Mouse (Mus musculus) natural killer cell, adult 2 months (primary cell): ENCODE data around the gene Ptprk.

Source experiments
- DNase-seq, 2 experiments: peaks; one replicate each; pipeline ENCODE4 v3.0.0; 2022; ENCODE audit warnings: low spot score in 2 of 2

The Ptprk gene

GRCm38 (mm10) chr10:28414823-28415222, 340.2 kb downstream of the Ptprk start:
- DNase-seq = no peak

- no peak for DNase-seq
These were observed 348.0 kb downstream of the Ptprk start for GRCm38 (mm10) chr10:28422622-28423021.

GRCm38 (mm10) chr10:28425371-28425770, 350.8 kb downstream of the Ptprk start:
- DNase-seq = no peak

- no peak for DNase-seq
These were observed 361.5 kb downstream of the Ptprk start for GRCm38 (mm10) chr10:28436084-28436483.

- no peak for DNase-seq
These were observed 375.2 kb downstream of the Ptprk start for GRCm38 (mm10) chr10:28449853-28450252.

- DNase-seq = no peak
These were observed 376.0 kb downstream of the Ptprk start for GRCm38 (mm10) chr10:28450642-28451041.

- DNase-seq = no peak
These were observed 383.4 kb downstream of the Ptprk start for GRCm38 (mm10) chr10:28458027-28458426.

- DNase-seq = no peak
These were observed 385.3 kb downstream of the Ptprk start for GRCm38 (mm10) chr10:28459963-28460362.

GRCm38 (mm10) chr10:28463706-28464105, 389.1 kb downstream of the Ptprk start:
- DNase-seq = no peak

GRCm38 (mm10) chr10:28464766-28465548, 390.3 kb downstream of the Ptprk start:
- DNase-seq = no peak

- DNase-seq = peak in 1 of 2 experiments; percentile 9
These were observed 411.0 kb downstream of the Ptprk start for GRCm38 (mm10) chr10:28485574-28485973.

- DNase-seq = no peak
These were observed 416.4 kb downstream of the Ptprk start for GRCm38 (mm10) chr10:28491006-28491405.

GRCm38 (mm10) chr10:28492206-28492605, 417.6 kb downstream of the Ptprk start:
- no peak for DNase-seq

GRCm38 (mm10) chr10:28492870-28493269, 418.2 kb downstream of the Ptprk start:
- no peak for DNase-seq

- no peak for DNase-seq
These were observed 418.7 kb downstream of the Ptprk start for GRCm38 (mm10) chr10:28493271-28493861.

GRCm38 (mm10) chr10:28497791-28498190, 423.2 kb downstream of the Ptprk start:
- no peak for DNase-seq

GRCm38 (mm10) chr10:28498504-28498903, 423.9 kb downstream of the Ptprk start:
- DNase-seq = no peak

- no peak for DNase-seq
These were observed 439.0 kb downstream of the Ptprk start for GRCm38 (mm10) chr10:28513601-28514000.

GRCm38 (mm10) chr10:28516147-28516546, 441.5 kb downstream of the Ptprk start:
- DNase-seq = no peak

GRCm38 (mm10) chr10:28518297-28518696, 443.7 kb downstream of the Ptprk start:
- DNase-seq = no peak

GRCm38 (mm10) chr10:28519861-28520260, 445.2 kb downstream of the Ptprk start:
- no peak for DNase-seq

- DNase-seq = no peak
These were observed 449.5 kb downstream of the Ptprk start for GRCm38 (mm10) chr10:28523992-28524735.

- no peak for DNase-seq
These were observed 466.0 kb downstream of the Ptprk start for GRCm38 (mm10) chr10:28540595-28540994.
